Mouse (Mus musculus): ENCODE results near the gene Fcor. TPM values are rescaled to one million over a fixed set of nuclear protein-coding genes. Genes with fewer than 3 reads are reported as not detected.

The Fcor gene
- polyA plus RNA-seq, 1 experiment from 2014 or later, result 3.5 TPM

Other genes starting within 250 kb of the Fcor start
- gene Pex11g, start 204.7 kb downstream of the Fcor start, polyA plus RNA-seq (2015; fragmentation: Nextera tagmentation; extraction: Ambion mirVana), result 6.7 and 8.0 TPM in 2 replicates
- not detected in 2 replicates for gene Tex45, start 201.5 kb downstream of the Fcor start, polyA plus RNA-seq (2015; fragmentation: Nextera tagmentation; extraction: Ambion mirVana)
- gene Zfp358, start 179.2 kb downstream of the Fcor start, polyA plus RNA-seq (2015; fragmentation: Nextera tagmentation; extraction: Ambion mirVana), result 4.8 and 5.8 TPM in 2 replicates
- gene Mcoln1, start 171.9 kb downstream of the Fcor start, polyA plus RNA-seq (2015; fragmentation: Nextera tagmentation; extraction: Ambion mirVana), result 21.4 and 25.0 TPM in 2 replicates
- gene Pnpla6, start 157.0 kb downstream of the Fcor start, polyA plus RNA-seq (2015; fragmentation: Nextera tagmentation; extraction: Ambion mirVana), result 9.2 and 11.9 TPM in 2 replicates
- 4.3 and 4.4 TPM in 2 replicates for gene C330021F23Rik, start 104.4 kb downstream of the Fcor start, polyA plus RNA-seq (2015; fragmentation: Nextera tagmentation; extraction: Ambion mirVana)
- gene Camsap3, start 85.1 kb downstream of the Fcor start, polyA plus RNA-seq (2015; fragmentation: Nextera tagmentation; extraction: Ambion mirVana), result 1.7 and 1.9 TPM in 2 replicates
- 27.3 and 31.0 TPM in 2 replicates for gene Xab2, start 51.0 kb downstream of the Fcor start, polyA plus RNA-seq (2015; fragmentation: Nextera tagmentation; extraction: Ambion mirVana)
- gene Pet100, start 50.8 kb downstream of the Fcor start, polyA plus RNA-seq (2015; fragmentation: Nextera tagmentation; extraction: Ambion mirVana), result 49.8 and 72.1 TPM in 2 replicates
- gene Pcp2, start 46.8 kb downstream of the Fcor start, polyA plus RNA-seq (2015; fragmentation: Nextera tagmentation; extraction: Ambion mirVana), result 0.09 and 0.22 TPM in 2 replicates
- gene Stxbp2, start 41.4 kb downstream of the Fcor start, polyA plus RNA-seq (2015; fragmentation: Nextera tagmentation; extraction: Ambion mirVana), result 49.8 and 50.7 TPM in 2 replicates
- gene Retn, start 16.6 kb downstream of the Fcor start, polyA plus RNA-seq (2015; fragmentation: Nextera tagmentation; extraction: Ambion mirVana), result not detected in 2 replicates
- gene Mcemp1, start 6.6 kb downstream of the Fcor start, polyA plus RNA-seq (2015; fragmentation: Nextera tagmentation; extraction: Ambion mirVana), result 8.2 and 8.9 TPM in 2 replicates
- 13.2 and 15.1 TPM in 2 replicates for gene Trappc5, start 3.9 kb upstream of the Fcor start, polyA plus RNA-seq (2015; fragmentation: Nextera tagmentation; extraction: Ambion mirVana)
- gene Fcer2a, start 21.8 kb upstream of the Fcor start, polyA plus RNA-seq (2015; fragmentation: Nextera tagmentation; extraction: Ambion mirVana), result 0.05 and 0.08 TPM in 2 replicates
- gene Clec4g, start 48.3 kb upstream of the Fcor start, polyA plus RNA-seq (2015; fragmentation: Nextera tagmentation; extraction: Ambion mirVana), result 6.7 and 9.3 TPM in 2 replicates
- gene Cd209a, start 76.6 kb upstream of the Fcor start, polyA plus RNA-seq (2015; fragmentation: Nextera tagmentation; extraction: Ambion mirVana), result 0.18 and 0.23 TPM in 2 replicates
- gene Cd209e, start 181.9 kb upstream of the Fcor start, polyA plus RNA-seq (2015; fragmentation: Nextera tagmentation; extraction: Ambion mirVana), result not detected in 2 replicates
- gene Cd209d, start 206.2 kb upstream of the Fcor start, polyA plus RNA-seq (2015; fragmentation: Nextera tagmentation; extraction: Ambion mirVana), result 0.13 TPM in 1 of 2 replicates, not detected in the other

Measured in liver, embryonic 15.5 days (tissue).